Mouse (Mus musculus) megakaryocyte, embryonic 14.5 days (primary cell): Measurements from ENCODE around the gene Haus4. TPM values are rescaled to one million over a fixed set of nuclear protein-coding genes. Genes with fewer than 3 reads are reported as not detected.

ENCODE experiments used
- H3K27me3 ChIP-seq: replicated peaks from 2 replicates; pipeline ENCODE3; 2012; ENCODE audit warnings: inconsistent platforms
- H3K36me3 ChIP-seq: replicated peaks from 2 replicates; pipeline ENCODE3; 2012; ENCODE audit warnings: low read length, inconsistent platforms, mixed read lengths
- H3K4me1 ChIP-seq: 2 replicates; pipeline ENCODE4 v1.6.1; 2012; ENCODE audit warnings: inconsistent platforms
- H3K4me3 ChIP-seq: replicated peaks from 2 replicates; pipeline ENCODE3; 2012; ENCODE audit warnings: moderate library complexity, mild to moderate bottlenecking, inconsistent platforms
- H3K9me3 ChIP-seq: 2 replicates; pipeline ENCODE4 v1.6.1; 2012; ENCODE audit warnings: inconsistent platforms
- FLI1 ChIP-seq: IDR thresholded peaks from 2 replicates; pipeline ENCODE4 v1.6.1; 2012; ENCODE audit warnings: low read length, inconsistent platforms, mixed read lengths
- GATA1 ChIP-seq: IDR thresholded peaks from 3 replicates; pipeline ENCODE4 v1.6.1; 2012; ENCODE audit warnings: mixed read lengths, low read length, inconsistent platforms, borderline replicate concordance
- polyA plus RNA-seq: library from polyadenylated mRNA; stranded (reverse); fragments of >175 nt; gene quantifications from 2 replicates; pipeline ENCODE4 v1.2.3, GENCODE M21; 2012; ENCODE audit warnings: low replicate concordance; ENCODE audit not compliant: insufficient read depth

Haus4 gene
- polyA plus RNA-seq, 1 experiment: 21.3 TPM

DNA sequence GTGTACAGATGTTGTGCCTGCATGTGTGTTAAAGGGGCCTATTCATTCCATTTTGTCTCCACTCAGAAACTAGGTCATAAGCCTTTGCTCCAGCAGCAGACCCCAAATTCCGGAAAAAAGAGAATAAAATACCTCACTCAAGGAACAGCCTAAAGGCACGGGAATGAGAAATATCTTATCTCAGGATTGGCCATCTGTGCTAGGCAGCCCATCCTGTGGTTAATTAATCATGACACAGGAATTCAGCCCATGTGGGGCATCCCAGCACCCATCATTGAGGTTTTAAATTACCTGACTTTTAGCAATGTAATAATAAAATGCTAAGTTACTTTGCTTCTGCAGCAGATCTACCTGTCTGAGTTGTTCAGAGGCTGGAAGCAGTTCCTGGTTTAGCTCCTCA is 53.1 kb downstream of the Haus4 start:
- Histone ChIP-seq H3K9me3 (peaks cover 5% of the 10 kb centered on the region; the same call in 1 of the 2 replicates), H3K4me3 (no peak overlapping the region), H3K4me1 (peaks cover 10% of the 10 kb centered on the region; the same call in 1 of the 2 replicates), H3K36me3 (peaks cover 14% of the 10 kb centered on the region), H3K27me3 (peaks cover 5% of the 10 kb centered on the region)
- TF ChIP-seq FLI1 (no peak), GATA1 (no peak)

DNA sequence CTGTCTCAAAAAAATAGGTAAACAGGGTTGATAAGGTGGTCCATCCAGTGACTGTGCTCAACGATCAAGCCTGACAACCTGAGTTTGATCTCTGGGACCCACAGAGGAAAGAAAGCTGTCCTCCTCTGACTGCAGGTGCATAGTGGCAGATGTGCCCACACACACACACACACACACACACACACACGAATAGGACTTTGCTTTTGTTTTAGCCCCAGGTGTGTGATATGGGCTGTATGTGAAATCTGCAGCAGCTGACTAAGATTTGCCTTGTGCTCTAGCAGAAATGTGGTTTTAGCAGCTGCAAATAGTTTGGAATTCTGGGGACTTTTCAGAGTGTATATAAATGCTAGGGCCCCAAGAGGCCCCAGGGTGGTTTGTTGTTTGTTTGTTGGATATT is 55.1 kb downstream of the Haus4 start:
- H3K36me3 ChIP-seq: peaks cover under 1% of the 10 kb centered on the region
- no peak for TF ChIP-seq FLI1
- no peak for TF ChIP-seq GATA1
- H3K27me3 ChIP-seq: peaks cover 9% of the 10 kb centered on the region
- peaks cover 7% of the 10 kb centered on the region for H3K9me3 ChIP-seq
- no peak overlapping the region for H3K4me3 ChIP-seq
- peaks cover 11% of the 10 kb centered on the region for H3K4me1 ChIP-seq

DNA sequence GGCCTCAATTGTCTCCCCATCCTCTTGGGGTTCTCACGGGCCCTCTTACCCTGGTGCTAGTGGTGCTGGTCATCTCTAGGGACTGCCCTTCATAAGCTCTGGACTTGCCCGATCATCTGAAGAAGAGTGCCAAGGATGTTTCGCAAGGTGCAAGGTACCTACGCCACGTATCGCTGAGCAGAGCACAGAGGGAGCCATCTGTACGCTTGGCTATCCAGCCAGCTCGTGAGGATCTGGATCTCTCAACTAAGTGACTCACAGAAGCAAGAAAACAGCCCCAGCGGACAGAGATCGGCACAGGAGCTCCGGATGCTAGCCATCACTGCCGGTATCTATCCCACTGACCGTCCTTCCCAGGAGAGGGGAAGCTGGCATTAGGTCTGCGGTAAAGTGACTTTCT is 57.7 kb downstream of the Haus4 start:
- H3K9me3 ChIP-seq: peaks cover 4% of the 10 kb centered on the region; the same call in 1 of the 2 replicates
- no peak for TF ChIP-seq GATA1
- no peak for TF ChIP-seq FLI1
- H3K4me1 ChIP-seq: peaks cover 14% of the 10 kb centered on the region

DNA sequence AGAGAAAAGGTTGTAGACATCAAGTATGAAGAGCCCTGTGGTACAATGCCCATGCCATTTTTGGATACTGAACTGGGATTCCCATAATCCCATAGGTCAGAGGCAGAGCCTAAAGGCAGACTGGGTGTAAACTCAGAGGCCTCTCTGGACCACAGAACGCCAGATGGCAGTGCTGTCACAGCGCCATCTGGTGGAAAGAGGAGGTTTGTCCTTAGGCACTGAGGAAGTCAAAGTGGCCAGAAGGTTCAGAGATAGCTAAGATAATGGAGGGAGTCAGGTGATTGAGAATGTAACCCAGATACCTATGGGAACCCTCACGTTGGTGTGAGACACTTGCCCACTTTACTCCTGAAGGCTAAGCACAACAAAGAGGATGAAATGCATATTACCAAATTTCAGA is 60.2 kb downstream of the Haus4 start:
- Histone ChIP-seq H3K9me3 (peaks cover 4% of the 10 kb centered on the region; the same call in 1 of the 2 replicates), H3K36me3 (no peaks in the 10 kb centered on the region), H3K4me1 (peaks cover 4% of the 10 kb centered on the region), H3K4me3 (no peak overlapping the region), H3K27me3 (peaks cover 9% of the 10 kb centered on the region)
- TF ChIP-seq GATA1 (no peak), FLI1 (no peak)

More for the DNA sequence above, 57.7 kb downstream of the Haus4 start:
- Histone ChIP-seq H3K27me3 (peaks cover 9% of the 10 kb centered on the region), H3K4me3 (no peak overlapping the region), H3K36me3 (no peaks in the 10 kb centered on the region)

DNA sequence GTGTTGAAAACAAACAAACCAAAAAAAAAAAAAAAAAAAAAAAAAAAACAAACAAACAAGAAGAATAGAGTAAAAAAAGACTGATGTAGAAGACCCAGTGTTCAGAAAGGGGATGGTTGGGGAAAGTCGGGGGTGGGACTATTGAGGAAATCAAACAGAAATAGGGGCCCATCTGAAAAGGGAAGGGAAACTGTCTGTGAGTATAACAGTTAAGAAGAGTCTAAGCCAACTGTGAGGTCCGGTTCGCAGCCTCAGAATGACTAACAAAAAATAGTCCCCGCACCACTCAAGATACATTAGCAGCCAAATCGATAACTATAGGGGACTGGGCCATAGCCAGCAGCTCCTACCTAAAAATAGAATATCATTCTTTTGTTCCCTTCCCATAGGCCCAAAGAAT is 61.2 kb downstream of the Haus4 start:
- Histone ChIP-seq H3K9me3 (peaks cover 4% of the 10 kb centered on the region; the same call in 1 of the 2 replicates), H3K27me3 (peaks cover 9% of the 10 kb centered on the region), H3K4me1 (peaks cover 4% of the 10 kb centered on the region), H3K36me3 (no peaks in the 10 kb centered on the region), H3K4me3 (no peak overlapping the region)
- TF ChIP-seq FLI1 (no peak), GATA1 (no peak)

DNA sequence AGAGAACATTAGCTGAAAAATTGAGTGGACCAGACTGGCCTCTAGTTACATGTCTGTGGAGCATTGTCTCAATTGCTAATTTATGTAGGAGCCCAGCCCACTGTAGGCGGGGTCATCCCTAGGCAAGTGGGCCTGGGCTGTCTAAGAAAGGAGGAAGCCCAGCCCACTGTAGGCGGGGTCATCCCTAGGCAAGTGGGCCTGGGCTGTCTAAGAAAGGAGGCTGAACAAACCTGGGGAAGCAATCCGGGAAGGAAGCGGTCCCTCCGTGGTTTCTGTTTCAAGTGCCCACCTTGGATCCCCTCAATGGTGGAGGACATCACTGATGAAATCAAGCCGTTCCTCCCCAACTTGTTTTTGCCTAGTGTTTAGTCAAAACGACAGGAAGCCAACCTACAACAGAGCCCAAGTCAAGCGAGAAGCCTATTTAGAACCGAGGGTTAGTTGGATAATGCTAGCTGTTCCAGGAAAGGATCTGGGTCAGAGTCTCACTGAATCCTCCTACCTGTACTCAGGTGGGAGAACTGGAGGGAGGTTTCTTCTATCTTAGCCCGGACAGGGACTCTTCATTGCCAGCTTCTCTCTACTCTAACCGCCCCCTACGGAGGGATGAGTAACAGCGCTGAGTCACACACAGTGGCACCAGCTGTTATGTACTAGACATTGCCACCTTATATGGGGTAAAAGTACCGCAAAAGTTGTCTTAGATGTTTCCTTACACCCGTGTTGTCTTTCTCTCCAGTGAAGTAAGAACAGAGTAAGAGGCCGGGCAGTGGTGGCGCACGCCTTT is 61.9 kb downstream of the Haus4 start:
- Histone ChIP-seq H3K4me3 (no peak overlapping the region), H3K9me3 (peaks cover 4% of the 10 kb centered on the region; the same call in 1 of the 2 replicates), H3K27me3 (peaks cover 9% of the 10 kb centered on the region), H3K36me3 (no peaks in the 10 kb centered on the region), H3K4me1 (peaks cover 4% of the 10 kb centered on the region)
- TF ChIP-seq GATA1: no peak
- no peak for TF ChIP-seq FLI1

Other genes with a start within 250 kb of the Haus4 start
- 42.4 and 55.2 TPM in 2 replicates for gene Oxa1l, start 193.8 kb downstream of the Haus4 start, polyA plus RNA-seq
- 1.6 TPM in 1 of 2 replicates, not detected in the other for gene Slc7a7, start 136.8 kb downstream of the Haus4 start, polyA plus RNA-seq
- 822 and 954 TPM in 2 replicates for gene Mrpl52, start 127.7 kb downstream of the Haus4 start, polyA plus RNA-seq
- gene Mmp14, start 123.0 kb downstream of the Haus4 start, polyA plus RNA-seq: 2.3 and 20.3 TPM in 2 replicates
- gene Lrp10, start 90.5 kb downstream of the Haus4 start, polyA plus RNA-seq: 312 and 469 TPM in 2 replicates
- gene Rem2, start 78.5 kb downstream of the Haus4 start, polyA plus RNA-seq: 0.30 and 2.1 TPM in 2 replicates
- gene Prmt5, start 37.1 kb downstream of the Haus4 start, polyA plus RNA-seq: 45.3 and 47.2 TPM in 2 replicates
- 1.0 and 2.6 TPM in 2 replicates for gene Ajuba, start 22.9 kb upstream of the Haus4 start, polyA plus RNA-seq
- 13.3 and 53.7 TPM in 2 replicates for gene 4931414P19Rik, start 51.4 kb upstream of the Haus4 start, polyA plus RNA-seq
- 120 and 327 TPM in 2 replicates for gene Psmb5, start 63.4 kb upstream of the Haus4 start, polyA plus RNA-seq
- not detected in 2 replicates for gene Psmb11, start 66.8 kb upstream of the Haus4 start, polyA plus RNA-seq
- not detected in 2 replicates for gene Gm17606, start 86.3 kb upstream of the Haus4 start, polyA plus RNA-seq
- 2.7 and 5.5 TPM in 2 replicates for gene Cdh24, start 86.7 kb upstream of the Haus4 start, polyA plus RNA-seq
- 28.9 and 131 TPM in 2 replicates for gene 1700123O20Rik, start 131.6 kb upstream of the Haus4 start, polyA plus RNA-seq
- gene Acin1, start 132.3 kb upstream of the Haus4 start, polyA plus RNA-seq: 85.2 and 218 TPM in 2 replicates
- gene Gm29776, start 144.2 kb upstream of the Haus4 start, polyA plus RNA-seq: not detected in 2 replicates
- gene Cebpe, start 157.6 kb upstream of the Haus4 start, polyA plus RNA-seq: 17.3 TPM in 1 of 2 replicates, not detected in the other
- 4.4 and 13.9 TPM in 2 replicates for gene Slc7a8, start 227.3 kb upstream of the Haus4 start, polyA plus RNA-seq